Mouse (Mus musculus): Measurements from ENCODE around the gene Disc1. TPM values are rescaled to one million over a fixed set of nuclear protein-coding genes. Genes with fewer than 3 reads are reported as not detected.

Disc1 gene
- total and polyA plus RNA-seq, 2 experiments from 2014 or later, result 1.2 to 5.2 TPM

DNA sequence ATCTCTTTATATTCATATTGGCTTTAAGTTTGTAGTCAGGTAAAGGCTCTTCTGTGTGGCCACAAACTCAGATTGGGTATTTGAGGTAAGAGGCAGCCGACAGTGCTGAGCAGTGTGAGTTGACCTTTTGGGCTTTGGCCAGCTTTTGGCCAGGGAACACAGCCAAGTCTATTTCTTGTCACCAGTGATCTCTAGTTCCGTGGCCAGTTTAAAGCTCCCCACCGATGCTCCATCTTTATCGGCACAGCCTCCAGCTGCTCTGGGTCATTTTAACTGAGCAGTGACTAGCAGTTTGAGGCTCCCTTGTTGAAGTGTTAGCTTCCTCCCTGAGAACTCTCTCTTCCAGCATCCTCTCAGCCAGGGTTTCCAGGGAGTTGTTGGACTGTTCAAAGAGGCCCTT is 29.8 kb downstream of the Disc1 start:
- Histone ChIP-seq H3K27me3 (ENCODE audit: control insufficient read depth, insufficient read depth, low read length) (no peaks in the 10 kb centered on the region), H3K36me3 (replicated peaks; ENCODE audit: control insufficient read depth, insufficient read depth, low read length) (no peaks in the 10 kb centered on the region), H3K9ac (replicated peaks; ENCODE audit: low read depth, low read length) (peak overlapping the region; percentile 38; the same call in 1 of the 2 replicates), H3K4me2 (ENCODE audit: low read depth, low read length) (no peak overlapping the region), H3K9me3 (replicated peaks; ENCODE audit: control insufficient read depth, low read length) (no peaks in the 10 kb centered on the region), H3K27ac (ENCODE audit: low read depth) (peak overlapping the region; percentile 89), H3K4me1 (ENCODE audit: control insufficient read depth, insufficient read depth) (peaks cover 15% of the 10 kb centered on the region), H3K4me3 (ENCODE audit: low read depth, low read length) (no peak overlapping the region)
- no peak for DNase-seq (ENCODE audit: low spot score)
- no peak for ATAC-seq (ENCODE audit: insufficient read depth, low read depth)
- TF ChIP-seq CTCF (IDR thresholded peaks at IDR 0.05; ENCODE audit: low read depth), result no peak
- 6% methylated on average over 4 of the region's 4 CpGs for WGBS

DNA sequence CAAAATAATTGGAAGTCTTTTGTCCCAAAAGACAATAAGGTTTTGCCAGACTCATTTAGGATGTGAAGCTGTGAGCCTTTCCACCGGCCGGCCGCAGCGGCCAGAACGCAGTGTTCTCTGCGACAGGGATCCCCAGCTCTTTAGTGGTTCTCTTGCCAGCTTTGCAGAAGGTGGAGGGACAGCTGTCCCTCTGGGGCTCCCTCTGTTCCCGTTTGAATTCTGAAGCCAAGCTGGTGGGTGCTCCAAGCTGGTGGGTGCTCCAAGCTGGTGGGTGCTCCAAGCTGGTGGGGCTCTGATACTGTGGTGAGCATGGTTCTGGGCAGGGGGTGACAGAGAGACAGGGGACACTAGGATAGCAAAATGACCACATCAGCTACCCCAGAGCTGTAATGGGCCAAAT is 30.5 kb downstream of the Disc1 start:
- H3K27ac ChIP-seq (ENCODE audit: low read depth), result peak overlapping the region; percentile 89
- 58% methylated on average over 7 of the region's 7 CpGs for WGBS
- no peaks in the 10 kb centered on the region for H3K27me3 ChIP-seq (ENCODE audit: control insufficient read depth, insufficient read depth, low read length)
- no peaks in the 10 kb centered on the region for H3K9me3 ChIP-seq (replicated peaks; ENCODE audit: control insufficient read depth, low read length)
- H3K4me1 ChIP-seq (ENCODE audit: control insufficient read depth, insufficient read depth), result peaks cover 14% of the 10 kb centered on the region
- H3K9ac ChIP-seq (replicated peaks; ENCODE audit: low read depth, low read length), result no peak overlapping the region
- H3K4me2 ChIP-seq (ENCODE audit: low read depth, low read length), result no peak overlapping the region
- ATAC-seq (ENCODE audit: insufficient read depth, low read depth) (no peak), DNase-seq (ENCODE audit: low spot score) (no peak)
- TF ChIP-seq EP300 (IDR thresholded peaks at IDR 0.05; ENCODE audit: low read depth) (no peak), CTCF (IDR thresholded peaks at IDR 0.05; ENCODE audit: low read depth) (no peak)
- H3K36me3 ChIP-seq (replicated peaks; ENCODE audit: control insufficient read depth, insufficient read depth, low read length), result no peaks in the 10 kb centered on the region
- H3K4me3 ChIP-seq (ENCODE audit: low read depth, low read length), result no peak overlapping the region

DNA sequence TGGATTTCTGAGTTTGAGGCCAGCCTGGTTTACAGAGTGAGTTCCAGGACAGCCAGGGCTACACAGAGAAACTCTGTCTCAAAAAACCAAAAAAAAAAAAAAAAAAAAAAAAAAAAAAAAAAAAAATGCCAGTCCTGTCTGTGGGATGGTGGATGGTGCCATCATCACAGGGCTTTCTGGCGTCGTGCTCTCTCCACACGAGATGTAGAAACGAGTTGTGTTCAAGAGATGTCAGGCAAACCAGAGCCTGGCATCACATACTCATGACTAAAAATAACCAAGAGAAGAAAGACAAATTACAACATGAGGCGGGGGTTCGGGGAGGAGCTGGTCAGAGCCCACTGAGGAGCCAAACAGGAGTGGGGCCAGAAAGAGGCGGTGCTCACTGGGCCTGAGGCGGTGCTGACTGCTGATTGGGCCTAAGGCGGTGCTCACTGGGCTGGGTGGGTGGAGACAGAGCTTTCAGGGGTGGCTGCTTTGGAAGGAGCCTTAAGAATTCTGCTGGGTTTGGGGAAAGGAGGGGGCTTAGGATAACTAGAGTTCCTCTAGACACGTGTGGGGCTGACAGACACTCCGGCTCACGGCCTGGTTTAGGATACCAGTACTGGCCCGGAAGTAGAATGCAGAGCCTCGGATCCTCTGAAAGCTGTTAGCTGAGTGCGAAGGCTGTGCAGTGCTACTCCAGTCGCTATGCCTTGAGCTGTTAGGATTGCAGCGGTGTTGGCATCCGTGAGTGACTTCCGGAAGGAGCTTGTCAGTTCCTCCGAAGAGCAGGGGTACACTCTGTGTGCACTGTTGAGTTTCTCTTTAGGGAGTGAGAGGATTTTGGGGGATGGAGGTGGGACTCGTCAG is 37.1 kb downstream of the Disc1 start:
- Histone ChIP-seq H3K4me2 (ENCODE audit: low read depth, low read length) (peak overlapping the region; percentile 24; the same call in 1 of the 2 replicates), H3K9me3 (replicated peaks; ENCODE audit: control insufficient read depth, low read length) (no peaks in the 10 kb centered on the region), H3K36me3 (replicated peaks; ENCODE audit: control insufficient read depth, insufficient read depth, low read length) (no peaks in the 10 kb centered on the region), H3K27ac (ENCODE audit: low read depth) (no peak overlapping the region), H3K27me3 (ENCODE audit: control insufficient read depth, insufficient read depth, low read length) (no peaks in the 10 kb centered on the region), H3K4me3 (ENCODE audit: low read depth, low read length) (no peak overlapping the region), H3K9ac (replicated peaks; ENCODE audit: low read depth, low read length) (no peak overlapping the region), H3K4me1 (ENCODE audit: control insufficient read depth, insufficient read depth) (0 out of 2 replicates have a peak, but pooled peaks cover 3% of the 10 kb centered on the region)
- WGBS, result 54% methylated on average over 21 of the region's 21 CpGs
- TF ChIP-seq CTCF (IDR thresholded peaks at IDR 0.05; ENCODE audit: low read depth) (no peak), EP300 (IDR thresholded peaks at IDR 0.05; ENCODE audit: low read depth) (no peak)
- DNase-seq (ENCODE audit: low spot score) (no peak), ATAC-seq (ENCODE audit: insufficient read depth, low read depth) (peak; percentile 71)

GRCm38 (mm10) chr8:125097140-125097539 is 43.1 kb downstream of the Disc1 start:
- H3K4me1 ChIP-seq (ENCODE audit: control insufficient read depth, insufficient read depth), result peaks cover 4% of the 10 kb centered on the region; the same call in 1 of the 2 replicates
- 79% methylated on average over 3 of the region's 3 CpGs for WGBS
- no peaks in the 10 kb centered on the region for H3K36me3 ChIP-seq (replicated peaks; ENCODE audit: control insufficient read depth, insufficient read depth, low read length)
- TF ChIP-seq CTCF (IDR thresholded peaks at IDR 0.05; ENCODE audit: low read depth), result no peak
- TF ChIP-seq EP300 (IDR thresholded peaks at IDR 0.05; ENCODE audit: low read depth), result no peak
- no peaks in the 10 kb centered on the region for H3K27me3 ChIP-seq (ENCODE audit: control insufficient read depth, insufficient read depth, low read length)
- no peak overlapping the region for H3K4me2 ChIP-seq (ENCODE audit: low read depth, low read length)
- H3K9me3 ChIP-seq (replicated peaks; ENCODE audit: control insufficient read depth, low read length), result no peaks in the 10 kb centered on the region
- no peak overlapping the region for H3K4me3 ChIP-seq (ENCODE audit: low read depth, low read length)
- ATAC-seq (ENCODE audit: insufficient read depth, low read depth) (no peak), DNase-seq (ENCODE audit: low spot score) (no peak)
- H3K27ac ChIP-seq (ENCODE audit: low read depth), result no peak overlapping the region
- no peak overlapping the region for H3K9ac ChIP-seq (replicated peaks; ENCODE audit: low read depth, low read length)

- 56% methylated on average over 5 of the region's 5 CpGs for WGBS
Measured at GRCm38 (mm10) chr8:125098050-125098449, 44.1 kb downstream of the Disc1 start.

More at GRCm38 (mm10) chr8:125098050-125098449, 44.1 kb downstream of the Disc1 start:
- no peaks in the 10 kb centered on the region for H3K27me3 ChIP-seq (ENCODE audit: control insufficient read depth, insufficient read depth, low read length)
- H3K27ac ChIP-seq (ENCODE audit: low read depth), result no peak overlapping the region
- no peak for ATAC-seq (ENCODE audit: insufficient read depth, low read depth)
- H3K9me3 ChIP-seq (replicated peaks; ENCODE audit: control insufficient read depth, low read length), result no peaks in the 10 kb centered on the region
- H3K36me3 ChIP-seq (replicated peaks; ENCODE audit: control insufficient read depth, insufficient read depth, low read length), result no peaks in the 10 kb centered on the region
- no peak for DNase-seq (ENCODE audit: low spot score)
- no peak overlapping the region for H3K4me3 ChIP-seq (ENCODE audit: low read depth, low read length)
- peaks cover 11% of the 10 kb centered on the region for H3K4me1 ChIP-seq (ENCODE audit: control insufficient read depth, insufficient read depth)
- TF ChIP-seq CTCF (IDR thresholded peaks at IDR 0.05; ENCODE audit: low read depth) (no peak), EP300 (IDR thresholded peaks at IDR 0.05; ENCODE audit: low read depth) (no peak)
- H3K9ac ChIP-seq (replicated peaks; ENCODE audit: low read depth, low read length), result no peak overlapping the region
- no peak overlapping the region for H3K4me2 ChIP-seq (ENCODE audit: low read depth, low read length)
